In genomic region chr5:123670800-123671472, GRCm38 (mm10) we compare ENCODE assay signal across 8 mouse cellular contexts. TPM values are rescaled to one million over a fixed set of nuclear protein-coding genes. Genes with fewer than 3 reads are reported as not detected.
DNase-seq lines count a peak whose midpoint lies in the region; ATAC-seq lines count a peak whose summit lies in the region.

No protein-coding gene starts in this region.

- peak; percentile 82 to 89 for DNase-seq in adrenal gland, adult (ENCODE audit: inconsistent age in 2 of 2, low spot score in 1 of 2)
- DNase-seq in gastrocnemius, postnatal 36 days, result peak; percentile 50 to 61
- DNase-seq in kidney, adult 9 months, result peak; percentile 67
- no peak for DNase-seq in left cerebral cortex, adult 18-20 months (ENCODE audit: low spot score in 2 of 2)
- DNase-seq in cerebellum, adult 9-10 months, result no peak

- H3K9me3 ChIP-seq in intestine, embryonic 16.5 days (ENCODE audit: control insufficient read depth, low read length), result no peaks in the 10 kb centered on the region
- no peaks in the 10 kb centered on the region for H3K9me3 ChIP-seq in intestine, embryonic 15.5 days
- no peaks in the 10 kb centered on the region for H3K9me3 ChIP-seq in megakaryocyte, embryonic 14.5 days

- peak overlapping the region; percentile 1; the same call in 1 of the 2 replicates for H3K9ac ChIP-seq in intestine, embryonic 16.5 days (ENCODE audit: low read depth, low read length)
- H3K9ac ChIP-seq in intestine, embryonic 15.5 days, result no peak overlapping the region

- no peak overlapping the region for H3K27ac ChIP-seq in intestine, embryonic 16.5 days (ENCODE audit: low read length)
- H3K27ac ChIP-seq in intestine, embryonic 15.5 days, result no peak overlapping the region

- WGBS in intestine, embryonic 16.5 days, result 42% methylated on average over 14 of the region's 14 CpGs
- 35% methylated on average over 14 of the region's 14 CpGs for WGBS in intestine, embryonic 15.5 days

- H3K4me2 ChIP-seq in intestine, embryonic 16.5 days (ENCODE audit: low read depth, low read length), result no peak overlapping the region
- H3K4me2 ChIP-seq in intestine, embryonic 15.5 days (replicated peaks), result no peak overlapping the region

- intact Hi-C loops in gastrocnemius, postnatal 36 days (cut with DNase I), result no loop called here

- peaks cover 23% of the 10 kb centered on the region for H3K4me1 ChIP-seq in intestine, embryonic 16.5 days (ENCODE audit: control insufficient read depth, insufficient read depth, low read length)
- H3K4me1 ChIP-seq in intestine, embryonic 15.5 days (replicated peaks), result peaks cover 10% of the 10 kb centered on the region
- H3K4me1 ChIP-seq in megakaryocyte, embryonic 14.5 days, result peaks cover 34% of the 10 kb centered on the region

- no peak overlapping the region for H3K4me3 ChIP-seq in intestine, embryonic 16.5 days (ENCODE audit: low read length)
- no peak overlapping the region for H3K4me3 ChIP-seq in intestine, embryonic 15.5 days (replicated peaks)
- H3K4me3 ChIP-seq in megakaryocyte, embryonic 14.5 days (replicated peaks), result peak overlapping the region; percentile 87

- ATAC-seq in intestine, embryonic 16.5 days, result peak; percentile 40; the same call in 1 of the 2 replicates
- ATAC-seq in intestine, embryonic 15.5 days, result no peak

- no peaks in the 10 kb centered on the region for H3K27me3 ChIP-seq in intestine, embryonic 16.5 days (replicated peaks; ENCODE audit: control insufficient read depth, insufficient read depth, low read length)
- no peaks in the 10 kb centered on the region for H3K27me3 ChIP-seq in intestine, embryonic 15.5 days (replicated peaks)
- no peaks in the 10 kb centered on the region for H3K27me3 ChIP-seq in megakaryocyte, embryonic 14.5 days (replicated peaks)

- H3K36me3 ChIP-seq in intestine, embryonic 16.5 days (ENCODE audit: control insufficient read depth, insufficient read depth, low read length), result no peaks in the 10 kb centered on the region
- H3K36me3 ChIP-seq in intestine, embryonic 15.5 days, result no peaks in the 10 kb centered on the region
- H3K36me3 ChIP-seq in megakaryocyte, embryonic 14.5 days (replicated peaks; ENCODE audit: low read length), result no peaks in the 10 kb centered on the region

RNA-seq across cellular contexts. Expression of gene Clip1, which starts 13.5 kb away (rescaled TPM):
- polyA plus RNA-seq in intestine, embryonic 16.5 days (2015; fragmentation: Nextera tagmentation; extraction: Ambion mirVana), result 20.6 and 23.7 TPM in 2 replicates
- 29.9 TPM in 2 replicates for polyA plus RNA-seq in intestine, embryonic 15.5 days (2015; fragmentation: Nextera tagmentation; extraction: Ambion mirVana)
- 100 to 1,000 TPM; 264 to 276 TPM for total RNA-seq in gastrocnemius, postnatal 36 days (2021)
- polyA plus RNA-seq in megakaryocyte, embryonic 14.5 days (2012; ENCODE audit: insufficient read depth, low replicate concordance), result 3.7 TPM in 1 of 2 replicates, not detected in the other
- total RNA-seq in left cerebral cortex, adult 18-20 months (2021), result 100 to 1,000 TPM; 132 to 133 TPM

RNA-seq across cellular contexts. Expression of gene Zcchc8, which starts 50.0 kb away (rescaled TPM):
- polyA plus RNA-seq in intestine, embryonic 16.5 days (2015; fragmentation: Nextera tagmentation; extraction: Ambion mirVana), result 50.9 and 54.8 TPM in 2 replicates
- 63.1 and 68.9 TPM in 2 replicates for polyA plus RNA-seq in intestine, embryonic 15.5 days (2015; fragmentation: Nextera tagmentation; extraction: Ambion mirVana)
- 10 to 100 TPM in 1 of 2 experiments, 1 to 10 TPM in 1; 9.9 to 17.6 TPM for total RNA-seq in gastrocnemius, postnatal 36 days (2021)
- polyA plus RNA-seq in megakaryocyte, embryonic 14.5 days (2012; ENCODE audit: insufficient read depth, low replicate concordance), result 24.3 and 25.8 TPM in 2 replicates
- total RNA-seq in left cerebral cortex, adult 18-20 months (2021), result 10 to 100 TPM; 43.0 to 49.4 TPM

Comparison
In these comparisons a context has a peak if more than half of its experiments do, and no peak if none do; other contexts are left out.
1. DNase-seq: peak in adrenal gland, adult (2 of 2), gastrocnemius, postnatal 36 days (2 of 2) and kidney, adult 9 months (single experiment); none in left cerebral cortex, adult 18-20 months (0 of 2) and cerebellum, adult 9-10 months (single experiment).